Mouse (Mus musculus) heart, embryonic 16.5 days (tissue): ENCODE measurements at regions not wholly inside any gene's neighbourhood (a gene's known extent, or its start where the extent isn't known, plus 50 kb on each side); places are given as distances from the start of the nearest gene placed in this dataset.

ENCODE experiments used
- ATAC-seq: fragments of 200-750 bp; cut with Nextera tagmentation; replicated peaks from 2 replicates; pipeline ENCODE4 v1.8.0; 2017; ENCODE audit warnings: moderate number of reproducible peaks; ENCODE audit not compliant: insufficient read depth, low FRiP score; ENCODE audit errors: extremely low read depth
- H3K27ac ChIP-seq: fragments of 300-500 bp; sonication (generic); 2 replicates; pipeline ENCODE4 v1.5.1; 2014; ENCODE audit warnings: mild to moderate bottlenecking, low read length, control low read depth, moderate library complexity
- H3K27me3 ChIP-seq: fragments of 300-500 bp; sonication (generic); 2 replicates; pipeline ENCODE4 v1.6.1; 2014; ENCODE audit warnings: low read length, mixed read lengths; ENCODE audit not compliant: control insufficient read depth, insufficient read depth
- H3K36me3 ChIP-seq: fragments of 300-500 bp; sonication (generic); 2 replicates; pipeline ENCODE4 v1.6.1; 2014; ENCODE audit not compliant: control insufficient read depth, insufficient read depth
- H3K4me1 ChIP-seq: fragments of 300-500 bp; sonication (generic); 2 replicates; pipeline ENCODE4 v1.6.1; 2014; ENCODE audit warnings: low read length, mixed read lengths; ENCODE audit not compliant: control insufficient read depth, insufficient read depth
- H3K4me2 ChIP-seq: fragments of 300-500 bp; sonication (generic); 2 replicates; pipeline ENCODE4 v1.6.1; 2014; ENCODE audit warnings: low read depth, mild to moderate bottlenecking, control low read depth, low read length
- H3K4me3 ChIP-seq: fragments of 300-500 bp; sonication (generic); 2 replicates; pipeline ENCODE4 v1.5.1; 2014; ENCODE audit warnings: mild to moderate bottlenecking, control low read depth, low read length
- H3K9ac ChIP-seq: fragments of 300-500 bp; sonication (generic); 2 replicates; pipeline ENCODE4 v1.6.1; 2014; ENCODE audit warnings: low read length, control low read depth
- H3K9me3 ChIP-seq: fragments of 300-500 bp; sonication (generic); replicated peaks from 2 replicates; pipeline ENCODE4 v1.6.1; 2016; ENCODE audit warnings: low read length; ENCODE audit not compliant: control insufficient read depth
- WGBS: fragments of 180-500 bp; shearing (Covaris S2); extraction: QIAGEN DNeasy Blood & Tissue Kit; methylation state at CpG from one replicate; pipeline ENCODE4 v1.1.7; 2014; 5-methylcytosine and 5-hydroxymethylcytosine counted together

DNA sequence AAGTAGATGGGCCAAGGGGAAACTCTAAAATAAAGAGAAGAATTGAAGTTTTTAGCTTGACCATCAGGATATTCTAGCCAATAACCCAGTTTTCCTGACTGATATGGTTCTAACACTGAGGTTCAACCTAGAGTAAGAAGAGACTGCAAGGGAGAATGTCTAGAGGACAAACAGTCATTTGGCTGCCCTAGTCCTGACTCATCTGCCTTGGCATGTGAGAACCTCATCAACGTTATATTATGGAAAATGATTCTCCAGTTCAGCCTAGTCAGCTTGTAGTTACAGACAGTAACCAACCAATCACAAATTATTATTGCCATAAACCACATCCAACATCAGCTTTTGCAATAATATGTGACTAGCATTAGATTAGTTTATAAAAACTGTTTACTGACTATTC lies 254.2 kb downstream of the Papss1 start:
- WGBS: 74% methylated on average over 1 of the region's 1 CpGs
- H3K27ac ChIP-seq: no peak overlapping the region
- no peak for ATAC-seq

DNA sequence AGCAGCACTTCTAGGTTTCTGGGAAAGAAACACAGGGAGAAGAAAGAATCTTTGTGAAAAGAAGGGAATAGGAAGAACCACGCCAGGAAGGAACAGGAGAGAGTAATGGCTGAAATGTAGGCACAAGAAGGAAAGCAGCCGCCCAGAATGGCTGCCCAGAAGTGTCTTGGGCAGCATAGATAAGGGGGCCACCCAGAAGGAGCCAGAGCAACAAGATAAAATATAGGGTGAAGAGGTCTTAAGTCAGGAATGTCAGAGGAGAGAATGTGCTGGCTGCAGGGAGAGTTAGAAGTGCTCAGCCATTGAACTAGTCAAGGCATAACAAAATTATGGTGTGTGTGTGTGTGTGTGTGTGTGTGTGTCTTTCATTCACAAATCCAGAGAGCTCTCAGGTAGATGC lies 227.7 kb upstream of the Dkk2 start:
- H3K9ac ChIP-seq: no peak overlapping the region
- no peak overlapping the region for H3K4me3 ChIP-seq
- H3K4me1 ChIP-seq: no peaks in the 10 kb centered on the region
- H3K27ac ChIP-seq: no peak overlapping the region
- WGBS: 40% methylated on average over 2 of the region's 2 CpGs
- H3K36me3 ChIP-seq: no peaks in the 10 kb centered on the region
- no peaks in the 10 kb centered on the region for H3K27me3 ChIP-seq
- ATAC-seq: no peak
- H3K4me2 ChIP-seq: no peak overlapping the region
- no peaks in the 10 kb centered on the region for H3K9me3 ChIP-seq

More for the DNA sequence above, 254.2 kb downstream of the Papss1 start:
- Histone ChIP-seq H3K9me3 (no peaks in the 10 kb centered on the region; the same call in 1 of the 2 replicates), H3K36me3 (no peaks in the 10 kb centered on the region), H3K4me2 (no peak overlapping the region), H3K4me1 (no peaks in the 10 kb centered on the region), H3K9ac (no peak overlapping the region), H3K4me3 (no peak overlapping the region), H3K27me3 (no peaks in the 10 kb centered on the region)

DNA sequence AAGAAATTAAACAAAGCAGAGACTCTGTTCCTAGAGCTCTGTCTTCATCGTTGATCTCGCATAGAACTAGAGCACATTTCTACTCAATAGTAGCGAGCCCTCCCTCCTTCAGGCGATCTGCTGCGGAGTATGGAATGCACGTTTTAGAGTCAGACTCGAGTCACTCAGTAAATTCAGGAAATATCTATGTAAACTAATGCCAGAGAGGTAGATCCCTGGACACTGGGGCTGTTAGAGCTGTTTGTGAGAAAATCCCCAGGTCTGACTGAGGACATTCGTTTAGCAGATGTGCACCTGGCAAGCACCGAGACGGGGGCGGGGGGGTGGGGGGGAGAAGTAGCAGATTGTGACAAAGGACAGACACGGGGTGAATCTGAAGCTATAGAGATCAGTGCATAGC lies 226.0 kb upstream of the Dkk2 start:
- H3K27ac ChIP-seq: no peak overlapping the region
- ATAC-seq: no peak
- H3K9me3 ChIP-seq: no peaks in the 10 kb centered on the region
- no peaks in the 10 kb centered on the region for H3K4me1 ChIP-seq
- no peaks in the 10 kb centered on the region for H3K36me3 ChIP-seq
- H3K4me3 ChIP-seq: no peak overlapping the region
- no peaks in the 10 kb centered on the region for H3K27me3 ChIP-seq
- no peak overlapping the region for H3K4me2 ChIP-seq
- no peak overlapping the region for H3K9ac ChIP-seq
- 64% methylated on average over 12 of the region's 12 CpGs for WGBS

DNA sequence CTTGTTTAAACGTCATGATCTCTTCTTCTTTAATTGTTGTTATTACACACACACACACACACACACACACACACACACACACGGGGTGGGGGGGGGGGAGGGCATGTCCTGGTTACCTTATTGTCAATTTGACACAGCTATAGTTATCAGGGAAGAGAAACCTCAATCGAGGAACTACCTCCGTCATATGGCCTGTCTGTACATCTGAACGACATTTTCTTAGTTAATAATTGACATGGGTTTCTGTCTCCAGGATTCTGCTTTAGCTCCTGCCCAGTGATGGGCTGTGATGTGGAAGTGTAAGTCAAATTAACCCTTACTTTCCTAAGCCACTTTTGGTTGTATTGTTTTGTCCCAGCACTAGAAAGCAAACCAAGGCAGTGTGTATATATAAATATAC lies 220.0 kb upstream of the Dkk2 start:
- ATAC-seq: no peak
- no peak overlapping the region for H3K4me3 ChIP-seq
- 60% methylated on average over 5 of the region's 5 CpGs for WGBS

DNA sequence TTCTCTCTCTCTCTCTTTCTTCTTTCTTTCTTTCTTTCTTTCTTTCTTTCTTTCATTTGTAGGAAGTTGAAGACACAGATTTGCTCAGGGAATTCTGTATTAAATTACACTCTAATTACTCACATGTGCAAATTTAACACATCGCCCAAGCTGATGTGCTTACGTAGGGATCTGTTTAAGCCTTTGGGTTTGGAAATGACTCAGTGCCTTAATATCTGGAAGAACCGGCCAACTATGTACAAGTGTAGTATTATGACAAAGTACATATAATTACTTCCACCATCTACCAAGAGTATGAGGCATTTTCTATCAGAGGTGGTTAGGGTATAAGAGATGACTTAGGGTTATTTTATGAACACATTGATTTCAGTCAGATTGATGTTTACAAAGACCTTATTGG lies 217.8 kb upstream of the Dkk2 start:
- H3K9me3 ChIP-seq: no peaks in the 10 kb centered on the region
- H3K4me3 ChIP-seq: no peak overlapping the region
- no peak overlapping the region for H3K4me2 ChIP-seq
- no peak overlapping the region for H3K9ac ChIP-seq
- no peaks in the 10 kb centered on the region for H3K27me3 ChIP-seq
- no peaks in the 10 kb centered on the region for H3K36me3 ChIP-seq
- WGBS: 94% methylated on average over 3 of the region's 3 CpGs
- H3K4me1 ChIP-seq: no peaks in the 10 kb centered on the region
- H3K27ac ChIP-seq: no peak overlapping the region
- no peak for ATAC-seq

More for the DNA sequence above, 220.0 kb upstream of the Dkk2 start:
- H3K9me3 ChIP-seq: no peaks in the 10 kb centered on the region
- no peaks in the 10 kb centered on the region for H3K4me1 ChIP-seq
- no peaks in the 10 kb centered on the region for H3K27me3 ChIP-seq
- H3K36me3 ChIP-seq: no peaks in the 10 kb centered on the region
- H3K4me2 ChIP-seq: no peak overlapping the region
- no peak overlapping the region for H3K27ac ChIP-seq
- H3K9ac ChIP-seq: no peak overlapping the region

DNA sequence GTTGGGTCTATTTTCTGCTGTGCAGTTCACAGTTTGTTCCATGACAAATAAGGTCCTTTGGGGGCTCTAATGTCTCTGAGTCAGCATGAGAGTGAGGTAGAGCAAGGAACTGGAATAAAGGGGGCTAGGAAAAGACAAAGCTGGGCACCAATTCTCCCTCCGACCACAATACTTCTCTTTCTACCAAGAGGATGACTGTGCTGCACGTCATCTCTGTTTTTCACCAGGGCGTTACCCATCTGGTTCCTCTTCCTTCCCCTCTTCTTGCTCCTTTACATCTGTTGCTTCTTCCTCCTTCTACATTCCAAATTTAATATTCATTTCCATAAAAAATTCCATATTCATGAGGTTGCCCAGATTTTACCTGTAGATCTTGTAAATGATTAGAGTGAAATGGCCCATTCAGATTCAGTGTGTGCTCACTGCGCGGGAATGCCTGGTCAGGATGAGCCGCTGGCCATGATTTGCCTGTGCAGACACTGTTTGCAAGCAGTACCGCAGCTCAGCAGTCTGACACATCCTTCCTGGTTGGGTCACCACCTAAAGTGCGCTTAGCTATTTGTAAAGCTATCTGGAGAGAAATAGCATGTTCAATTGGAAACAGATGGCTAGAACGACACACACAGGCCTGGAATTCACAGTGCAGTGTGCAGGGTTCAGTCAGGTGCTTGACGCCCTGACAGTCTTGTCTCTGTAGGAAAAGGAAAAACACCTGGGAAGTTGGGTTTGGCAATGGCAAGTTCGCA lies 216.7 kb upstream of the Dkk2 start:
- H3K4me3 ChIP-seq: no peak overlapping the region
- no peak overlapping the region for H3K27ac ChIP-seq
- H3K9me3 ChIP-seq: no peaks in the 10 kb centered on the region
- WGBS: 73% methylated on average over 11 of the region's 11 CpGs
- H3K9ac ChIP-seq: no peak overlapping the region
- H3K4me2 ChIP-seq: no peak overlapping the region
- no peaks in the 10 kb centered on the region for H3K27me3 ChIP-seq
- H3K4me1 ChIP-seq: no peaks in the 10 kb centered on the region
- ATAC-seq: no peak
- no peaks in the 10 kb centered on the region for H3K36me3 ChIP-seq

DNA sequence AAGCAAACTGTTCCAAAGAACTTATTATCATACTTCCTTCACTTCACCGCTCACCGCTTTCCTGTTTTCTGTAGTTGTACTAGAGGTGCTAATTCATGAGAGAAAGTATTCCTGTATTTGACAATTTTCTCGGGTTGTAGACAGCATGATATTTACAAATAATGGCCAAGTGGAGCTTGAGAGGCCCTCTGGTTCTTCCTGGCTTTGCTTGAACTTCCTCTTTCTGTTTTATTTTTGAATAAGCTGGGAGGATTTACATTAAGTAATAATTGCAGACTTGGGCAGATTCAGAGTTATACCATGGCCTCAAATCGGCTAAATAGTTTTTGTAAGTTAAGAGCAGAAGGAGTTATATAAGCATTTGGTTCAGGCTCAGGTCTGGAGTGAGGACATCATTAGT lies 215.8 kb upstream of the Dkk2 start:
- Histone ChIP-seq H3K4me2 (no peak overlapping the region), H3K9me3 (no peaks in the 10 kb centered on the region)
- 60% methylated on average over 4 of the region's 4 CpGs for WGBS

DNA sequence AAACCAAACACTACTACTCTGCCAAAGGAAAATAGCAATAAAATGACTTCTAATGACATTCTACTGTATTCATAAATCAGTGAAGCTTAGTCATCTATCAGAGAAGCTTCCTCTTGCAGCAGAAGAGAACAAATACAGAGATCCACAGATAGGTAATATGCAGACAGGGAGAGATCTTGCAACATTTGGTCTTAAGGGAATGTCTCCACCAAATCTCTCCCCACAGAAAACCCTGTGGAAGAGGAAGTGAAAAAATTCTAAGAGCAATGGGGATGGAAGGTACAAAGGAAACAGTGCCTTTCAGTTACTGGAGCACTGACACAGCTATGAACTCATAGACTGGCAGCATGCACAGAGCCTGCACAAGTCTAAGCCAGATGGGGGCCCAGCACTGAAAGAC lies 202.4 kb upstream of the Dkk2 start:
- H3K9ac ChIP-seq: no peak overlapping the region
- no peak overlapping the region for H3K4me2 ChIP-seq
- ATAC-seq: no peak
- no peak overlapping the region for H3K4me3 ChIP-seq
- H3K36me3 ChIP-seq: no peaks in the 10 kb centered on the region
- H3K27ac ChIP-seq: no peak overlapping the region
- no peaks in the 10 kb centered on the region for H3K4me1 ChIP-seq
- no peaks in the 10 kb centered on the region for H3K9me3 ChIP-seq
- H3K27me3 ChIP-seq: no peaks in the 10 kb centered on the region

More for the DNA sequence above, 215.8 kb upstream of the Dkk2 start:
- Histone ChIP-seq H3K36me3 (no peaks in the 10 kb centered on the region), H3K4me3 (no peak overlapping the region), H3K4me1 (no peaks in the 10 kb centered on the region), H3K27me3 (no peaks in the 10 kb centered on the region), H3K9ac (no peak overlapping the region), H3K27ac (no peak overlapping the region)
- ATAC-seq: no peak

DNA sequence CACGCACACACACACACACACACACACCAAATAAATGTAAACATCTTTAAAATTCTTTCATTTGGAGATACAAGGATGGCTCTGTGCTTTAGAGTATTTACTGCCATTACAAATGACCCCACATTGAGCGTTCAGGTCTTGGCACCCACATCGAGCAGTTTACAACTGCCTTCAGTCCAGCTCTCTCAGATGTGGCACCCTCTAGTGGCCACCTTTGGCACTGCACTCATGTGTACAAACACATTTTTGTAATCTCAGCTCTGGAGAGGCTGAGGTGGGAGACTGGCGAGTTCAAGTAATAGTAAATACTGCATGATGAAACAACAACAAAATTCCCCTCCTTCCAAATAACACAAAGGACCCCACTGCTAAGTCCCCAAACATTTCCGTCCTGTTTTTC lies 198.6 kb upstream of the Dkk2 start:
- ATAC-seq: no peak
- WGBS: 85% methylated on average over 5 of the region's 5 CpGs
- Histone ChIP-seq H3K36me3 (no peaks in the 10 kb centered on the region), H3K27me3 (no peaks in the 10 kb centered on the region), H3K9ac (no peak overlapping the region), H3K27ac (no peak overlapping the region), H3K4me3 (no peak overlapping the region), H3K9me3 (no peaks in the 10 kb centered on the region), H3K4me1 (no peaks in the 10 kb centered on the region), H3K4me2 (no peak overlapping the region)
